Mouse (Mus musculus) lung, embryonic 14.5 days (tissue): ENCODE measurements around the gene Snx11. TPM values are rescaled to one million over a fixed set of nuclear protein-coding genes. Genes with fewer than 3 reads are reported as not detected.

Source experiments
- ATAC-seq: fragments of 200-750 bp; cut with Nextera tagmentation; 2 replicates; pipeline ENCODE4 v1.8.0; 2017; ENCODE audit warnings: mild to moderate bottlenecking, moderate TSS enrichment, moderate library complexity; ENCODE audit not compliant: insufficient read depth
- DNase-seq: peaks from one replicate; pipeline ENCODE4 v3.0.0-alpha.2; 2015
- H3K27ac ChIP-seq: fragments of 300-500 bp; sonication (generic); 2 replicates; pipeline ENCODE4 v1.5.1; 2014; ENCODE audit warnings: low read depth, mild to moderate bottlenecking, moderate library complexity
- H3K27me3 ChIP-seq: fragments of 300-500 bp; sonication (generic); 2 replicates; pipeline ENCODE4 v1.6.1; 2014; ENCODE audit warnings: low read length, control low read depth; ENCODE audit not compliant: insufficient read depth
- H3K36me3 ChIP-seq: fragments of 300-500 bp; sonication (generic); 2 replicates; pipeline ENCODE4 v1.6.1; 2014; ENCODE audit warnings: control low read depth; ENCODE audit not compliant: insufficient read depth
- H3K4me1 ChIP-seq: fragments of 300-500 bp; sonication (generic); 2 replicates; pipeline ENCODE4 v1.6.1; 2014; ENCODE audit warnings: antibody characterized with exemption, control low read depth; ENCODE audit not compliant: insufficient read depth
- H3K4me2 ChIP-seq: fragments of 300-500 bp; sonication (generic); 2 replicates; pipeline ENCODE4 v1.6.1; 2014; ENCODE audit warnings: mild to moderate bottlenecking
- H3K4me3 ChIP-seq: fragments of 300-500 bp; sonication (generic); 2 replicates; pipeline ENCODE4 v1.5.1; 2014; ENCODE audit warnings: low read depth, low read length
- H3K9ac ChIP-seq: fragments of 300-500 bp; sonication (generic); 2 replicates; pipeline ENCODE4 v1.6.1; 2014
- H3K9me3 ChIP-seq: fragments of 300-500 bp; sonication (generic); 2 replicates; pipeline ENCODE4 v1.6.1; 2016; ENCODE audit warnings: low read depth, low read length, control low read depth
- CTCF ChIP-seq: IDR thresholded peaks from 2 replicates; pipeline ENCODE4 v1.5.1; 2016; ENCODE audit warnings: antibody characterized with exemption, low read depth
- WGBS: fragments of 180-500 bp; shearing (Covaris S2); extraction: QIAGEN DNeasy Blood & Tissue Kit; methylation state at CpG from one replicate; pipeline ENCODE4 v1.1.7; 2014; 5-methylcytosine and 5-hydroxymethylcytosine counted together
- polyA plus RNA-seq: library from polyadenylated mRNA; unstranded; fragments of >200 nt; fragmentation: Nextera tagmentation; extraction: Ambion mirVana; gene quantifications from 2 replicates; pipeline ENCODE4 v1.2.1, GENCODE M21; 2014

Gene Snx11
- 10.3 and 15.7 TPM in 2 replicates for polyA plus RNA-seq

DNA sequence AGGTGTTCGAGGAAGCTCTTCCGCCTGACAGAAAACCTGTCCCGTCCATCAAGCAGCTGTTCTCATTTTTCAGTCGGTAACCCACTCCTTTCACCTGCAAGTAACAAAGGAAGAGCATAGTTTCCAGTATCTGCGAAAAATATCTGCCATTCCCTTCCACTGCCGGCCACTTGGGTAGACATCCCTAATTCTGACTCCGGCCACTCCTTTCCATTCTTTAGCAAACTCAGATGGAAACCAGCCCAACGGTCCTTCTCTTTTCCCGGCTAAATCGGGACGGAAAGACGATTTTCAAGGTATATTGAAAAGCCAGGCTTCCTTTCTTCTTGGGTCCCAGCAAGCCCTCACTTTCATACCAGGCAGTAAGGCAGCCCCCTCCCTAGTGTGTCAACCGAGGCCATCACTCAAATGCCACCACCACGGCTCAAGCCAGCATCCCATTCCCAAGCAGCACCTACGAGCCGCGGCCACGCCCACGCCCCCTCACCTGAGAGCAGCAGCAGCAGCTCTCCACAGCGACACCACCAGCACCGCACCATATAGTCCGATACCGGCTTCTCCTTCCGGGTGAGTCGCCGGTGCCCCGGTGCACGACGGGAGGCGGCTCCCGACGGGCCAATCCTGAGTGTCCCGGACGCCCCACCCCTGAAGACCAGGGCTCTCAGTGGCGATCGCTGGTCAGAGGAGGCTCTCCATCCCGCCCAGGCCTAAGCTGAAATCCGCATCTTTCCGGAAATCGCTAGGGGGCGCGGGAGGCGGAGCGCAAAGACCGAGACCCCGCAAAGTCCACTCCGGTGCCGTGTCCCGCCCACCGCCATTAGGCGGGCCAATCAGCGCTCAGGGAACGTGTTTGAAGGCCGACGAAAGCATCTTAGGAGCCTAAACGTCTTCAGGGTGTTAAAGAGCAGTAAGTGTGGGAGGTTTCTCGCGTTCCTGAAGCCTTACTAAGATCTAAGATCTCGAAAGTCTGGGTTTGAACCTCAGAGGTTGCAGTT is at the start of gene Snx11:
TSS of gene Snx11 (minus strand) at position 592 of the 995 bp plus-strand sequence.
- WGBS: 1% methylated on average over 59 of the region's 59 CpGs
- peaks cover 6% of the 10 kb centered on the region; the same call in 1 of the 2 replicates for H3K4me1 ChIP-seq
- peak; percentile 85 for TF ChIP-seq CTCF
- H3K4me3 ChIP-seq: peak within 1 kb of the TSS; percentile 67
- no peaks in the 10 kb centered on the region for H3K9me3 ChIP-seq
- peak within 1 kb of the TSS; percentile 46 for H3K27ac ChIP-seq
- H3K36me3 ChIP-seq: peaks cover 15% of the 10 kb centered on the region
- H3K27me3 ChIP-seq: no peaks in the 10 kb centered on the region
- H3K9ac ChIP-seq: peak within 1 kb of the TSS; percentile 57
- ATAC-seq (peak; percentile 100), DNase-seq (peak; percentile 100)
- peak within 1 kb of the TSS; percentile 89 for H3K4me2 ChIP-seq

- H3K9me3 ChIP-seq: no peaks in the 10 kb centered on the region
- 77% methylated on average over 2 of the region's 2 CpGs for WGBS
- H3K27me3 ChIP-seq: no peaks in the 10 kb centered on the region
- H3K4me1 ChIP-seq: peaks cover 35% of the 10 kb centered on the region
- ATAC-seq (no peak), DNase-seq (peak; percentile 29)
- peaks cover 50% of the 10 kb centered on the region for H3K36me3 ChIP-seq
- no peak for TF ChIP-seq CTCF
- peak overlapping the region; percentile 42; the same call in 1 of the 2 replicates for H3K27ac ChIP-seq
- peak overlapping the region; percentile 5; the same call in 1 of the 2 replicates for H3K9ac ChIP-seq
- H3K4me2 ChIP-seq: peak overlapping the region; percentile 95
- peak overlapping the region; percentile 11; the same call in 1 of the 2 replicates for H3K4me3 ChIP-seq
Observed at GRCm38 (mm10) chr11:96826481-96826880, 49.1 kb upstream of the Snx11 start.

DNA sequence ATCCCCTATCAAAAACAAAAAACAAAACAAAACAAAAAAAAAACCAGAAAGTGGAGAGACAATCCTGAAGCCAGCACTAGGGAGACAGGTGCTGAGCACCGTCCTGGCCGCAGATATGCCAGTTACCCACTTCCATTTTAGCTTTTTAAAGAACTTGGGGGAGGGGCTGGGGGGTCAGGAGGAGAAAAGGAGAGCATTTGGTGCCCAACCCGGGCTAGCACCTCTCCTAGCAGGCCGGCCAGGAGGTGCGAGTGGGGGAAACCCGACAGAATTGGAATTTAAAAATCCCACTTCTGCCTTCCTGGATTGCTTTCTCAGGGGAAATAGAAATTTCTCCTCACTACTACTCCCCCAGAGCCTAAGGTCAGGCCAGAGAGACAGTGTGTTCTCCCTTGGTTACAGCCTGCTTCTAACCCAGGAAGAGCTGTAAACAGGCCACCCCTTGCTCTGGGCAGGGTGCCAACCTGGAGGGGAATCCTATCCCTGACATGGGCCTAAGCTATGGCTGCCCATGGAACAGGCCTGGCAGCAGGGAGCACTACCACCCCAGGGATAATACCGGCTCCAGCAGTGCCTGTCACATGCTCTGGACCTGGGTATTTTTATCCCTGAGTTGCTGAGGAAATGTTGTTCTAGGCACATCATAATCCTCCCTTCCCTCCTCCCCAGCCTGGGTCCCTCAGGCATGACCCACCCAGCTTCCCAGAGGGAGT is 47.6 kb upstream of the Snx11 start:
- Histone ChIP-seq H3K4me1 (peaks cover 35% of the 10 kb centered on the region), H3K27ac (peak overlapping the region; percentile 62), H3K4me2 (peak overlapping the region; percentile 95), H3K27me3 (no peaks in the 10 kb centered on the region), H3K9me3 (no peaks in the 10 kb centered on the region), H3K36me3 (peaks cover 65% of the 10 kb centered on the region), H3K9ac (peak overlapping the region; percentile 51; the same call in 1 of the 2 replicates), H3K4me3 (0 out of 2 replicates have a peak overlapping the region, but pooled peaks have one; percentile 8)
- DNase-seq (peak; percentile 84), ATAC-seq (no peak)
- 26% methylated on average over 7 of the region's 7 CpGs for WGBS
- no peak for TF ChIP-seq CTCF

GRCm38 (mm10) chr11:96823880-96824782 is 46.8 kb upstream of the Snx11 start:
- Histone ChIP-seq H3K4me3 (peak overlapping the region; percentile 44), H3K27ac (peak overlapping the region; percentile 70), H3K4me2 (peak overlapping the region; percentile 95), H3K27me3 (no peaks in the 10 kb centered on the region), H3K9me3 (no peaks in the 10 kb centered on the region), H3K9ac (peak overlapping the region; percentile 51), H3K4me1 (peaks cover 35% of the 10 kb centered on the region), H3K36me3 (peaks cover 73% of the 10 kb centered on the region)
- WGBS: 1% methylated on average over 26 of the region's 26 CpGs
- peak; percentile 82 for ATAC-seq
- TF ChIP-seq CTCF: no peak
- peak; percentile 95 for DNase-seq

DNA sequence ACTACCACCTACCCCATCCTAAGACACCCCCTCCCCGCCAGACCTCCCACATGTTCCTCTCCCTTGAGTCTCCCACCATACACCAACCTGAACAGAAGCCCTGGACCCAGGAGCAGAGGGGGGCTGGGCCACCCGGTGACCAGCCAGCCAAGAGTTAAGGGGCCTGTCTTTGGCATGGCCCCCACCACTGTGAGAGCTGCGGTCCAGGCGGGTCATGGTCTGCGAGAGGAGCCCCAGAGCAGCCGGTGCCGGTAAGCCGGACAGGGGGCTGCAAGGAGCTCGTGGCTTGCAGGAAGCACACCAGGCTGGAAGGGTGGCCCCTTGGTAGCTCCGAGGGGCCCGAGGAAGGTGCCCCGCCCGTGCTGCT is 46.1 kb upstream of the Snx11 start:
- peak overlapping the region; percentile 95 for H3K4me2 ChIP-seq
- TF ChIP-seq CTCF: no peak
- no peaks in the 10 kb centered on the region for H3K27me3 ChIP-seq
- H3K27ac ChIP-seq: peak overlapping the region; percentile 70; the same call in 1 of the 2 replicates
- H3K9me3 ChIP-seq: no peaks in the 10 kb centered on the region
- DNase-seq (no peak), ATAC-seq (peak; percentile 33; the same call in 1 of the 2 replicates)
- H3K36me3 ChIP-seq: peaks cover 80% of the 10 kb centered on the region
- 10% methylated on average over 13 of the region's 13 CpGs for WGBS
- H3K9ac ChIP-seq: peak overlapping the region; percentile 51
- peaks cover 35% of the 10 kb centered on the region for H3K4me1 ChIP-seq
- peak overlapping the region; percentile 44 for H3K4me3 ChIP-seq
